Mouse (Mus musculus): Measurements from ENCODE around the gene Soat2. TPM values are rescaled to one million over a fixed set of nuclear protein-coding genes. Genes with fewer than 3 reads are reported as not detected.
A peak's percentile ranks its signal among the peaks of the same experiment; 100 is the strongest.

The Soat2 gene
- total and polyA plus RNA-seq, 3 experiments: 0.28 to 10.4 (median 0.56) TPM

GRCm38 (mm10) chr15:102202971-102203834, 52.9 kb downstream of the Soat2 start, which contains the start of gene Zfp740 (continued):
- no peak; a peak in 1 of 4 replicates for TF ChIP-seq CTCF (conservative IDR thresholded peaks at IDR 0.05 in 1 of 2, IDR thresholded peaks at IDR 0.05 in 1 of 2; ENCODE audit: low read depth in 2 of 2, low read length in 2 of 2)

DNA sequence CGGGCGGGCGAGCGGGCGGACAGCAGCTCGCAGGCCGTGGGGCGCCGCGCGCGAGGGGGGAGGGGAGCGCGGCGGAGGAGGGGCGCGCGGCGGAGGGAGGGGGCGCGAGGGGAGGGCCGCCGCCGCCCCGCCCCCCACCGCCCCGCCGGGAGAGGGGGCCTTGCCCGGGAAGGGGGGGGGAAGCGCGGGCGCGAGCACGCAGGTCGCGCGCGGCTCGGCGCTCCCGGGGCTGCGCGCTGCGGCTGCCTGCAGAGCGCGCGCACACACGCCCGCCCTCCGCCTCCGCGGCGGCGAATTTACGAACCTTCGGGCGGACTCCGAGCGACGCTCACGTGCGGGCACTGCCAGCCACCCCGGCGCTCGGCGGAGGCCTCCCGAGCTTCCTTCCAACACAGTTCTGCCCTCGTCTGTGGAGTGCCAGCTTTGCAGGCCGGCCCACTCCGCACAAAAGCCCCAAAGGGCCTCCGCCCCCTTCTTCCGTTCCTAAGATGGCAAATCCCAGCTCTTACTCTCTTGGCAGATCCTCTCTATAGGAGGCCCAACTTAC, 53.6 kb downstream of the Soat2 start:
- dilution Hi-C loops (cut with MboI; ENCODE audit: extremely low pct_ligation_motif_present, extremely low pct_unique_long_range_greater_than_20kb, low sequenced_read_pairs): no loop called here
- Histone ChIP-seq H3K9me3 (replicated peaks; ENCODE audit: low read length) (no peaks in the 10 kb centered on the region), H3K4me3 (replicated peaks in 1 of 3; ENCODE audit: low read depth in 2 of 3, low read length in 2 of 3, poor library complexity in 1 of 3) (peak overlapping the region; percentile 54 to 95 (median 79)), H3K27ac (ENCODE audit: insufficient read depth, low read depth) (peak overlapping the region; percentile 92), H3K79me2 (replicated peaks; ENCODE audit: control insufficient read depth, extremely low read depth, insufficient read depth, poor library complexity, severe bottlenecking) (0 out of 2 replicates have a peak, but pooled peaks cover 4% of the 10 kb centered on the region), H3K27me3 (replicated peaks) (no peaks in the 10 kb centered on the region), H3K4me1 (ENCODE audit: control insufficient read depth in 1 of 2, insufficient read depth in 2 of 2) (peaks cover 18 to 51% of the 10 kb centered on the region in 2 experiments), H3K4me2 (ENCODE audit: insufficient read depth, low read depth, poor library complexity, severe bottlenecking) (peak overlapping the region; percentile 81), H3K36me3 (replicated peaks in 1 of 2; ENCODE audit: control insufficient read depth in 1 of 2, insufficient read depth in 1 of 2, low read length in 1 of 2) (peaks cover 17 to 38% of the 10 kb centered on the region in 2 experiments), H3K9ac (ENCODE audit: insufficient read depth, low read depth) (peak overlapping the region; percentile 93)
- TF ChIP-seq TCF12 (IDR thresholded peaks at IDR 0.05; ENCODE audit: low read depth, low read length) (peak; percentile 36; the same call in 1 of the 2 replicates), USF1 (IDR thresholded peaks at IDR 0.05; ENCODE audit: low read depth, low read length) (no peak), IRF4 (IDR thresholded peaks at IDR 0.05; ENCODE audit: low read depth, low read length) (peak; percentile 40), EP300 (IDR thresholded peaks at IDR 0.05; ENCODE audit: low read length) (no peak), JUN (IDR thresholded peaks at IDR 0.05; ENCODE audit: insufficient read depth, low read depth, low read length) (no peak), NRF1 (IDR thresholded peaks at IDR 0.05; ENCODE audit: low read depth, low read length) (peak; percentile 68), NELFE (IDR thresholded peaks at IDR 0.05; ENCODE audit: low read depth, low read length) (0 out of 2 replicates have a peak, but pooled peaks have one; percentile 13), BHLHE40 (IDR thresholded peaks at IDR 0.05; ENCODE audit: low read depth, low read length) (peak; percentile 93), MAX (IDR thresholded peaks at IDR 0.05; ENCODE audit: low read length) (peak; percentile 47; the same call in 1 of the 2 replicates)
- in situ Hi-C loops (cut with MboI; ENCODE audit: low pct_ligation_motif_present, low pct_unique_long_range_greater_than_20kb, low sequenced_read_pairs): no loop called here
- peak; percentile 48 for DNase-seq (ENCODE audit: extremely low read depth)

- no peak for TF ChIP-seq ZC3H11A (IDR thresholded peaks at IDR 0.05; ENCODE audit: low read depth, low read length)
- TF ChIP-seq UBTF (IDR thresholded peaks at IDR 0.05; ENCODE audit: low read depth, low read length): no peak
- TF ChIP-seq RAD21 (IDR thresholded peaks at IDR 0.05; ENCODE audit: low read depth, low read length): no peak
- no peak for TF ChIP-seq KAT2A (IDR thresholded peaks at IDR 0.05; ENCODE audit: insufficient replicate concordance, low read length)
Observed at GRCm38 (mm10) chr15:102204674-102205505, 54.6 kb downstream of the Soat2 start, which contains the start of gene Csad. TSS of gene Csad (minus strand) at chr15:102204724.

More at GRCm38 (mm10) chr15:102204674-102205505, 54.6 kb downstream of the Soat2 start, which contains the start of gene Csad:
- H3K27ac ChIP-seq (ENCODE audit: insufficient read depth, low read depth): peak within 1 kb of the TSS; percentile 92
- dilution Hi-C loops (cut with MboI; ENCODE audit: extremely low pct_ligation_motif_present, extremely low pct_unique_long_range_greater_than_20kb, low sequenced_read_pairs): no loop called here
- H3K36me3 ChIP-seq (replicated peaks in 1 of 2; ENCODE audit: control insufficient read depth in 1 of 2, insufficient read depth in 1 of 2, low read length in 1 of 2): peaks cover 25 to 45% of the 10 kb centered on the region in 2 experiments
- 0 out of 2 replicates have a peak, but pooled peaks cover 4% of the 10 kb centered on the region for H3K79me2 ChIP-seq (replicated peaks; ENCODE audit: control insufficient read depth, extremely low read depth, insufficient read depth, poor library complexity, severe bottlenecking)
- no peak for DNase-seq (ENCODE audit: extremely low read depth)
- H3K4me3 ChIP-seq (replicated peaks in 1 of 3; ENCODE audit: low read depth in 2 of 3, low read length in 2 of 3, poor library complexity in 1 of 3): peak within 1 kb of the TSS; percentile 54 to 95 (median 79)
- H3K27me3 ChIP-seq (replicated peaks): no peaks in the 10 kb centered on the region
- H3K4me2 ChIP-seq (ENCODE audit: insufficient read depth, low read depth, poor library complexity, severe bottlenecking): peak within 1 kb of the TSS; percentile 81
- in situ Hi-C loops (cut with MboI; ENCODE audit: low pct_ligation_motif_present, low pct_unique_long_range_greater_than_20kb, low sequenced_read_pairs): no loop called here
- H3K4me1 ChIP-seq (ENCODE audit: control insufficient read depth in 1 of 2, insufficient read depth in 2 of 2): peaks cover 22 to 59% of the 10 kb centered on the region in 2 experiments
- H3K9me3 ChIP-seq (replicated peaks; ENCODE audit: low read length): no peaks in the 10 kb centered on the region
- peak within 1 kb of the TSS; percentile 93 for H3K9ac ChIP-seq (ENCODE audit: insufficient read depth, low read depth)

All from CH12.LX (cell line).